Mouse (Mus musculus) hindbrain, postnatal 0 days (tissue): ENCODE results near the gene Ldb2. TPM values are rescaled to one million over a fixed set of nuclear protein-coding genes. Genes with fewer than 3 reads are reported as not detected.

Experiments used
- ATAC-seq: fragments of 200-750 bp; cut with Nextera tagmentation; 2 replicates; pipeline ENCODE4 v1.8.0; 2017; ENCODE audit warnings: mild to moderate bottlenecking, moderate TSS enrichment, moderate library complexity
- DNase-seq: peaks from one replicate; pipeline ENCODE4 v3.0.0-alpha.2; 2015; ENCODE audit warnings: low spot score
- H3K27ac ChIP-seq: fragments of 300-500 bp; sonication (generic); 2 replicates; pipeline ENCODE4 v1.5.1; 2014; ENCODE audit warnings: mild to moderate bottlenecking
- H3K27me3 ChIP-seq: fragments of 300-500 bp; sonication (generic); 2 replicates; pipeline ENCODE4 v1.6.1; 2014; ENCODE audit warnings: low read length, mixed read lengths; ENCODE audit not compliant: insufficient read depth
- H3K36me3 ChIP-seq: fragments of 300-500 bp; sonication (generic); 2 replicates; pipeline ENCODE4 v1.6.1; 2014; ENCODE audit warnings: low read length, mixed read lengths; ENCODE audit not compliant: insufficient read depth
- H3K4me1 ChIP-seq: fragments of 300-500 bp; sonication (generic); 2 replicates; pipeline ENCODE4 v1.6.1; 2014; ENCODE audit warnings: antibody characterized with exemption, low read length, mixed read lengths; ENCODE audit not compliant: insufficient read depth
- H3K4me2 ChIP-seq: fragments of 300-500 bp; sonication (generic); 2 replicates; pipeline ENCODE4 v1.6.1; 2014; ENCODE audit warnings: low read depth, mild to moderate bottlenecking, low read length, moderate library complexity, mixed read lengths
- H3K4me3 ChIP-seq: fragments of 300-500 bp; sonication (generic); 2 replicates; pipeline ENCODE4 v1.5.1; 2014; ENCODE audit warnings: low read length
- H3K9ac ChIP-seq: fragments of 300-500 bp; sonication (generic); replicated peaks from 2 replicates; pipeline ENCODE4 v1.6.1; 2014; ENCODE audit warnings: mild to moderate bottlenecking, low read length, moderate library complexity, mixed read lengths
- H3K9me3 ChIP-seq: fragments of 300-500 bp; sonication (generic); 2 replicates; pipeline ENCODE4 v1.6.1; 2016; ENCODE audit warnings: low read length, mixed read lengths
- CTCF ChIP-seq: IDR thresholded peaks from 2 replicates; pipeline ENCODE4 v1.5.1; 2016; ENCODE audit warnings: antibody characterized with exemption, control low read depth, low read depth
- WGBS: fragments of 180-500 bp; shearing (Covaris S2); extraction: QIAGEN DNeasy Blood & Tissue Kit; methylation state at CpG from one replicate; pipeline ENCODE4 v1.1.7; 2014; 5-methylcytosine and 5-hydroxymethylcytosine counted together
- polyA plus RNA-seq: library from polyadenylated mRNA; unstranded; fragments of >200 nt; fragmentation: Nextera tagmentation; extraction: Ambion mirVana; gene quantifications from 2 replicates; pipeline ENCODE4 v1.2.1, GENCODE M21; 2015
- total RNA-seq: library from RNA; depleted of rRNA; stranded (reverse); fragments of >200 nt; gene quantifications from 2 replicates; pipeline ENCODE4 v1.2.3, GENCODE M21; 2014

Gene Ldb2
- total and polyA plus RNA-seq, 2 experiments from 2014 or later, result 28.1 to 35.1 TPM

GRCm38 (mm10) chr5:44798493-44798892 is 987 bp downstream of the Ldb2 start:
- Histone ChIP-seq H3K4me1 (0 out of 2 replicates have a peak, but pooled peaks cover 3% of the 10 kb centered on the region), H3K27me3 (no peaks in the 10 kb centered on the region), H3K27ac (0 out of 2 replicates have a peak overlapping the region, but pooled peaks have one; percentile 0), H3K9me3 (no peaks in the 10 kb centered on the region), H3K4me2 (peak overlapping the region; percentile 66), H3K36me3 (no peaks in the 10 kb centered on the region), H3K9ac (peak overlapping the region; percentile 33; the same call in 1 of the 2 replicates), H3K4me3 (peak overlapping the region; percentile 46)
- WGBS, result 7% methylated on average over 3 of the region's 3 CpGs
- DNase-seq (no peak), ATAC-seq (no peak)
- no peak for TF ChIP-seq CTCF

DNA sequence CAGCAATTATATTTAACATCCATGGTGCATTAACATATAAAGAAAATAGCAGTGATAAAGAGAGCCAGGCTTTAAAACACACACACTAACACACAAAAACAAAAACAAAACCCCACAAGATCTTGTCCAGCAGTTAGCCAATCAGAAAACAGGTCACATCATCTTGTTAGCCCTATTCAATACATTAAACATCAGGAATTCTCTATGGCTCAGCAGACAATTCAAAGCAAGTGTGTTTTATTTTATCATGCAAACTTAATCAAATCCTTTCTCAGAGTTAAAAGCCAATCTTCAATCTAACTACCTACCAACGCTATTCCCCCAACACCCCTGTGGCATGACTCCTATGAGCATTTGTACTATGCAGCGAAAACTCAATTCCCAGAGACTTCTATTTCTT is 1.4 kb downstream of the Ldb2 start:
- Histone ChIP-seq H3K4me1 (0 out of 2 replicates have a peak, but pooled peaks cover 3% of the 10 kb centered on the region), H3K36me3 (no peaks in the 10 kb centered on the region), H3K9me3 (no peaks in the 10 kb centered on the region), H3K27ac (no peak overlapping the region), H3K9ac (peak overlapping the region; percentile 33; the same call in 1 of the 2 replicates), H3K4me3 (peak overlapping the region; percentile 46), H3K4me2 (peak overlapping the region; percentile 66), H3K27me3 (no peaks in the 10 kb centered on the region)
- DNase-seq (peak; percentile 13), ATAC-seq (no peak)
- no peak for TF ChIP-seq CTCF
- 16% methylated on average over 2 of the region's 2 CpGs for WGBS

- H3K27ac ChIP-seq, result no peak overlapping the region
- ATAC-seq (no peak), DNase-seq (no peak)
- no peaks in the 10 kb centered on the region for H3K27me3 ChIP-seq
- no peak overlapping the region for H3K9ac ChIP-seq
- whole genome bisulfite sequencing, result 84% methylated on average over 3 of the region's 3 CpGs
- no peak overlapping the region for H3K4me3 ChIP-seq
- no peaks in the 10 kb centered on the region for H3K36me3 ChIP-seq
- H3K4me2 ChIP-seq, result no peak overlapping the region
- no peaks in the 10 kb centered on the region for H3K4me1 ChIP-seq
- TF ChIP-seq CTCF, result no peak
- H3K9me3 ChIP-seq, result no peaks in the 10 kb centered on the region
Measured at GRCm38 (mm10) chr5:44784591-44784990, 14.9 kb downstream of the Ldb2 start.

DNA sequence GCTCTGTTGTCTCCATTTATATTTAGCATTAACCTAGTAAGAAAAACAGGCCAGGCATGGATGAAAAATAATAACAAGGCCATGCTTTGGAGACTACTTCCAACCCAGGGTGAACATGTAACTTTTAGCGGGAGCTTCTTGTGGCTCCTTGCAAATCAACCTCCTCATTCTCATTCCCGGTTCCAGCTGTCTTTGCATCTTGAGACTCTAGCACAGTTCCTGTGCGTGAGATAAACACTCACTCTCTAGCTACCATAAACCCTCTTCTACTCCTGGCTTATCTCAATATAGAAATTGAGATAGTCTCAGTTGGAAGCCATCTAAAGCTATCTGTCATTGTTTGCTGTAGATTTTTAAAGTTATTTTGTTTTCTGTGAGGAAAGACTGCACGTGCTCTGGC is 20.1 kb downstream of the Ldb2 start:
- WGBS, result 82% methylated on average over 4 of the region's 4 CpGs
- Histone ChIP-seq H3K4me2 (no peak overlapping the region), H3K27ac (no peak overlapping the region), H3K36me3 (no peaks in the 10 kb centered on the region), H3K9me3 (no peaks in the 10 kb centered on the region), H3K4me1 (no peaks in the 10 kb centered on the region), H3K27me3 (no peaks in the 10 kb centered on the region), H3K4me3 (no peak overlapping the region), H3K9ac (no peak overlapping the region)
- no peak for DNase-seq
- TF ChIP-seq CTCF, result no peak
- ATAC-seq, result no peak

DNA sequence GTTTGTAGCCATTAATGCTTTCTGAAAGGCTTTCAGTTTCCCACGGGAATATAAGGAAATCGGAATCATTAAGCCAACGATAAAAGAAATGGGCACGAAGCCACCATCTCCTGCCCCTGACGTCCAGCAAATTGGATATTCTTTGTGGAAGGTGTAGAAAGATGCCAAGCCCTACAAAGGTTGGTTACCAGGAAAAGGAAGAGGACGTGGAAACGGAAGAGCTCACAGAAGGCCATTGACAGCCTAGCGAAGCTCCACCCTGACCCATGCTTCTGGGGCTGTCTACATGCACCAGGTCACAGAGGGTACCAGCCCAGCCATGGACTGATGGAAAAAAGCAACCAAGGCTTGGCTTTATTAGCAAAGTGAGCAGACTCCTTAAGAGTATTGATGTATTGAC is 31.0 kb downstream of the Ldb2 start:
- no peak overlapping the region for H3K27ac ChIP-seq
- whole genome bisulfite sequencing, result 73% methylated on average over 8 of the region's 8 CpGs
- DNase-seq (no peak), ATAC-seq (no peak)
- H3K9ac ChIP-seq, result no peak overlapping the region
- no peak overlapping the region for H3K4me3 ChIP-seq
- no peaks in the 10 kb centered on the region for H3K27me3 ChIP-seq
- TF ChIP-seq CTCF, result no peak
- H3K36me3 ChIP-seq, result no peaks in the 10 kb centered on the region
- no peaks in the 10 kb centered on the region for H3K9me3 ChIP-seq
- no peak overlapping the region for H3K4me2 ChIP-seq
- no peaks in the 10 kb centered on the region for H3K4me1 ChIP-seq

GRCm38 (mm10) chr5:44764911-44765310 is 34.6 kb downstream of the Ldb2 start:
- TF ChIP-seq CTCF, result no peak
- no peak overlapping the region for H3K9ac ChIP-seq
- H3K4me2 ChIP-seq, result no peak overlapping the region
- H3K27me3 ChIP-seq, result no peaks in the 10 kb centered on the region
- no peak overlapping the region for H3K4me3 ChIP-seq
- H3K27ac ChIP-seq, result no peak overlapping the region
- no peaks in the 10 kb centered on the region for H3K9me3 ChIP-seq
- DNase-seq (no peak), ATAC-seq (no peak)
- 88% methylated on average over 7 of the region's 7 CpGs for WGBS
- H3K36me3 ChIP-seq, result no peaks in the 10 kb centered on the region
- no peaks in the 10 kb centered on the region for H3K4me1 ChIP-seq

DNA sequence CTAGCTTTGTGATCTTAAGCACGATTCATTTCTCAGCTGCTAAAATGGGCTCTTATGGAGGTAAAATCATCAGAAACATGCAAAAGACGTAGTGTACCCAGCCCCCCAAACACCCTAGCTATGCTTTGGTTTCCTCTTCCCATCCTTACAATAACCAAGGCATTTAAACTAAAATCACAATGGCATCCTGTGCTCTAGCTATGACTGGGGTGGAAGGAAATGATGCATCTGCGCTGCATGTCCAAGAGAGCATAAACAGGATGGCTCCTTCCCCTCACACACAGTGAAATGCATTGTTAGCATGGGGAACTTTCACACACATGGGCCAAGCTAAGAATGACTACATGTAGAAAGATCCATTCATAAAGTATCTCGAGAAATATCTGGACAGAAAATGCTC is 40.3 kb downstream of the Ldb2 start:
- Histone ChIP-seq H3K27me3 (no peaks in the 10 kb centered on the region), H3K36me3 (no peaks in the 10 kb centered on the region), H3K4me2 (no peak overlapping the region), H3K4me3 (no peak overlapping the region), H3K9me3 (no peaks in the 10 kb centered on the region), H3K9ac (no peak overlapping the region), H3K4me1 (no peaks in the 10 kb centered on the region), H3K27ac (no peak overlapping the region)
- DNase-seq (no peak), ATAC-seq (no peak)
- no peak for TF ChIP-seq CTCF
- 79% methylated on average over 4 of the region's 4 CpGs for WGBS
